Mouse (Mus musculus) cerebellum, adult 9-11 months (tissue): Measurements from ENCODE around the gene Scube1.

Experiments
- DNase-seq: peaks from one replicate; pipeline ENCODE4 v3.0.0; 2022

Scube1 gene

DNA sequence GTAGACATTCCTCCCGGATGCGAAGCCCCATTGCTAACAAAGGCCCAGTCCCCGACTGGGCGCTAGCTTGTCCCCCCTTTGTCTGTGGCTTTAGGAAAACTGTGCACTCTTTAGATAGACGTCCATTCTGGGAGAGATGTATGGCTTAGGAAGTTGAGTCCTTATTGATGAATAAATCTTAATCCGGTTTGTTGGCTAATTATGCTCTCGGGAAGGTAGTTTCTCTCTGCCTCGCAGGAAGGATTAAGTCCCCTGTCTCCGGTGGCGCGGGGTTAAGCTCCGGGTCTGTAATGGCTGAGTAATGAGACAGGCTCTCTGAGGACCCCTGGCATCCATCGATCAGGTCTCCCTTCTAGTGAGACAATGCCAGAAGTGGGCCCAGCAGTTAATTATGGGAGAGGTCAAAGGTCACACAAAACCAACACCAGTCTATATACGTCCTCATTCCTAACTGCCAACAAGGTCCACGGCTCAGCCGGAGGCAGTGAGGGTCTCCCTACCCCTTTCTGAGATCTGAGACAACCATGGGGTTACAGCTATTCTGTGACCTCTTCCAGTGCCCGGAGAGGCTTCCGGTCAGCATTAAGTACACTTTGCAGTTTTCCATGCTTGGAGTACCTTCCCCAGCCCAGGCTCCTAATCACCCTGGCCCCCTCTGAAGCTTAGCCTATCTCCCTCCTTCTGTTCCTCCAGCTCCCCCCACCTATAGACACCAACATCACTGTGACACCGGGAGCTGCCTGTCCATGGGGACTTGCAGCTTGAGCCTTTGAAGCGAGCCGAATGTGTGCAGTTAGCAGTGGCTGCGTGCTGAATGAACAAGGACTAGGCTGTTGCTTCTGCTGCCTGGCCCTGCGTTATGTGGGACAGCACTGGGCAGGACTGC, 14.7 kb downstream of the Scube1 start:
- DNase-seq = no peak

DNA sequence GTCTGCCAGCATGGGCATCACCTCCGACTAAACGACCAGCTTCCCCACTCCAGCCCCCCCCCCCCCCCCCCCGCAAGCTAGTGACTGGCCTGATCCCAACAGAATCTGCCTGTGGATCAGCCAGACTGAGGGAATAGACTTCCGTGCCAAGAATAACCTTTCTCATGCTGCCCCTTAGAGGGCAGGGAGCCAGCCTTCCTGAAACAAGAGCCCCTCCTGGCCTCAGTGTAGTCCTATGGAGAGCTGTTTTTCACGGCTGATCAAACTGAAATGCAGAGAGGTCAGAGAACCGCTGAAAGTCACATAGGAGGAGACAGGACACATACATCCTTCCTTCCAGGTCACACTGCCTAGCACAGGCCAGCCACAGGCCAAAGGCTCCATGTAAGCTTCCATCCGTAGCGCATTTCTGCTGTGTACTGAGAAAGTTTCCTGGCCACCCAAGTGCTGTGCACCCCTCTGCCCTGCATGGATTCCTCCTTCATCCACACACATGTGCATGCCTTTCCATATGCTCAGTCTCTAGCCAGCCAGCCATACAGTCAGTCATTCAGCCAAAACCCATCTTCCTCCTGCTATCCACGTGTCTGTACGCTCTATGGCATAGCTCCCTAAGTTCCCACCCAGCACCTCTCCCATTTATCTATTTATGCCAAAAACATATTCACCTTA, 18.2 kb downstream of the Scube1 start:
- no peak for DNase-seq

DNA sequence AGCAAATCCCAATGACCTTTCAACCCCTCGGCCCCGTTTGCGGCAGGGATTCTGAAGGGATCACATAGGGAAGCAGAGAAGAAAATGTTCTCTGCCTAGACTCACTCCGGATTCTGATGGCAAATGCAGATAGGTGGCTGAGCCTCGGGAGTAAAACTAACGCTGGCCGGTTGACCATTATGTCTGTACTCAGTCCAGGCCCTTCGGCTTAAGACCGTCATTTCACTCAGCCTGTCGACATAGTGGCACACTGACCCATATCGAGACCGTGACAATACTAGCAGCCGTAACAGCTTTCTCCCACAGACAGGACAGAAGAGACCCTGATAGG, 24.3 kb downstream of the Scube1 start:
- no peak for DNase-seq

DNA sequence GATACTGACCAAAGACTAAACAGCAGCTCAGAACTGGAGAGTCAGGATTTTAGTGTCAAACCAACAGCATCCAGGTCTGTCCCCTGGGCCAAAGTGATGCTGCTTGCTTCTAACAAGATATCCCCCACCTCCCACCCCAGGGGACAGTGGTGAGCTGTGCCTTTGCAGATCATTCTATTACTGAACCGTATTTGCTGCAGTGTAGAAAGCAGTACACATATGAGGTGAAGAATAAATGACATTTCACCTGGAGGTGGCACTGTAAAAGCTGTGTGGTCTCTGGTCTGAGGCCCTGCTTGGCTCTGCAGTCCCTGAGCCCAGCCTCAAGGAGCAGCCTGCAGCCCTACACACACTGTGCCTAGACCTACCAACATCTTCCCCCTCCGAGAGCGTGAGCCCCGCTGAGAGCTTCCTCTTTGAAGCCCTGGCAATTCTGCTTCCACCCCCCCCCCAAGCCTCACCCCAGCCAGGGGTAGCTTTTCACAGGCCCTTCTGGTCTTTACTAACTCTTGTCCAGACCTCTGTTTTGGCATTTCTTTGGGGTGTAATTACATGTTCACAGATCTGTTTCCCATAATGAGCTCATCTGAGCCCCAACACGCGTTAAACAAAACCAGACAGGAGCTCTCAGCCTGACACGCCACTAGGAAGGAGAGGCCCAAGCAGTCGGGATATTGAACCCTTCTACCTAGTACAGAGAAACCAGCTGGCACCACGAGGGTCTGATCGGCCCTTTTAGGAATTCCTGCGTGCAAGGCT, 24.8 kb downstream of the Scube1 start:
- no peak for DNase-seq

DNA sequence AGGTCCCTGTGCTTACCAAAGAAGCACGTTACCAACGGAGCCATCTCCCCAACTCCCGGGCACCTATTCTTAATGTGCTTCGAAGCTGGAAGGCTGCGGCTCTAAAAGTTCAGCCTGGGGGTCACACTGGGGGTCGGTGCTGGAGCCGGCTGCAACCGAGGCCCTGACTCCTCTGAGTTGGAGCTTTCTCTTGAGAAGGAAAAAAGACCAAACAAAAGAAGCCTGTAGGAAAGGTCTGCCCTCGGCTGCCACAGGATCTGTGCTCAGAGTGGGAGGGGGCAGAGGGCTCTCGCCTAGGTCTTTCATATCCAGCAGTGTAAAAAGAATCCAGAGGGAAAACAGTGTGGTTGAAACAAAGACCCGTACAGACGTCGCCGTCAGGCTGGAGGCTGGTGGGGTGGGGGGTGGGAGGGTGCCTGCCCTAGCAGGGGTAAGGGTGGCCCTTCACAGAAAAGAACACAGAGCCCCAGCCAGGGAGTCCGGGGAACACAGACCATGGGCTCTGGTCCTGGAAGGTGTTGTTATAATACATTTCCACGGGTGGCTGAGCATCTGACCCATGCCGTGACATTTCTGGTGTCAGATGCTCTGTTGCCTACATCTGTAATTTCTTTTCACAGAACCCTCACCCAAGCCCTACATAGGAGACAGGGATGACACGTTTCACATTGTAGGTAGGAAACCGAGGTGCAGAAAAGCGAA, 25.5 kb downstream of the Scube1 start:
- DNase-seq = no peak

DNA sequence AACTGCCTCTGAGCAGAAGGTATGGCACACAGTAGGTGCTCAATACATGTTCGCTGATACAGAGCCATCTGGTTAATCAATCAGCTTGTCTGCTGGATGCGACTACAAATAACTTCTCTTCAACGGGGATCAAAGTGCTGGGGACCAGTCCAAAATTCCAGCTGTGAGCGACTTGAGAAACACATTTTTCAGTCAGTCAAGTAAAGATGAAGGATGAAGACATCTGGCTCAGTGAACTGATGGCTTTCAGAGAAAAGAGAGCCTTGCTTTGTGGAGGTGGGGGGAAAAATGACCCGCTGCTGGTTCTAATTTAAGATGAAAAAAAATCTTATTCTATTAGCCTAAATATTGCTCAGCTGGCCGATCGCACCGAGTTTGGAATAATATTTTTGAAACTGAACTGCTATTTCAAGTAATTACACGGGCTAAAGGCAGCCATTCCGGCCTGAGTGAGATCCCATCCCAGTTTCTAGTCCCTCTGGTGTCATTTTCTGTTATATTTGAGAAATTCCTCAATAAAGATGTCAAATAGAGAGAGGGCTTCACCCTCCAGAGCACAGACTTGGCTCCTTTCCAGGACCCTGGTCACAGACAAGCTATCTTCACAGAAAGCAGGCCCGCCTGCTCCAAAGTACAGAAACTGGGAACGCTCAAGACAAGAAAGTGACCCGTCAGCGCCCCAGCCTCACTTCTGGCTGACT, 28.0 kb downstream of the Scube1 start:
- no peak for DNase-seq

DNA sequence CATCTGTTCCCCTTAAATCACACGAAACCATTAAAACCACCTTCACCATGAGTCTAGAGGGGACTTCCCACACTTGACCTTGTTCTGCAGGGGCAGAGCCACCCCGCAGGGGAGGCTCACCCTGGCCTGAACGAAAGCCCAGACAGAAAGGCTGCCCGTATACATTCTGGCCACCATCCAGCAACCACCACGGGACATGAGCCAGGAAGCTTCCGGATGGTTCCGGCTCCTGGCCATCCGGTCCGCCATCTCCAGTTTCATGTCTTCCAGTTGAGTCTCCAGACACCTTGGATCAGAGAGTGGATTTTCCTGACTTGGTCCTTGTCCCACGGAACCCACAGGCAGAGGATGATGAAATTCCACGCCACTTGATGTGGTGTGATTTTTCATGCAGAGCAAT, 29.7 kb downstream of the Scube1 start:
- no peak for DNase-seq

DNA sequence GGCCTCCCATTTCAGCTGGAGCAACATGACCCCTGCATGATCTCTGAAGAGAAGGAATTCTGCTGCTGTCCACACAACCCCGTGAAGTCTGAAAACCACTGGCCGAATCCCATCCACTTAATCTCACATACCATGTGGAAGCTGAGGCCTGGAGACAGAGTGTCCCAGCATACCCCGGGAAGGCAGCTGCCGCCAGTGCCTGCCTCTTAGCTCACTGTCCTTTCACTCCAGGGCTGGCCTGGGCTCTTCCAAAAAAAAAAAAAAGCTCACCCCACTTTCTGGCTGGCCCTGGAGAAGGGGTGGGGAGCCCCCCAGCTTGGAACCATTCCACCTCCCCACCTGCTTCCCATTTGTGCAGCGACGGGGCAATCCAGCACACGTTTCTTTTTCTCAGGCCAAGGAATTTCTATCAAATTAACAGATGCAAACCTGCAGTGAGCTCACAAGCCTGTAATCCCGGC, 32.9 kb downstream of the Scube1 start:
- no peak for DNase-seq

DNA sequence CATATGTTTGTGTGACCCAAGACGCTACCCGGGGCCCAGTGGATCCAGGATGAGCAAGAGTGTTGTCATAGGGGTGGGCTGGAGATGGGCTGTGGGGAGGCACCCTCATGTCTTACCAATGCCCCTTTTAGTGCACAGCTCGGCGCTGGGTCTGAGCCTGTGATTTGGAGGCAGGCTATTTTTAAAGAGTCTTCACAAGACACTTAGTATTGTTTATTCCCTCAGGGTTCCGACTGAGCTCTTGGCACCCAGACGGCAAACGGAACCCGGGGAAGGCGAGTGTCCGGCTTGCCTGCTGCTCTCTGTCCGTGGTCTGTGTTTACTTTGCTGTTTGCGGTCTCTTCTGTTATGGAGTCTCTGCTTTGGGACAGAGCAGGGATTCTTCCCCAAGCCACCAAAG, 34.9 kb downstream of the Scube1 start:
- no peak for DNase-seq

DNA sequence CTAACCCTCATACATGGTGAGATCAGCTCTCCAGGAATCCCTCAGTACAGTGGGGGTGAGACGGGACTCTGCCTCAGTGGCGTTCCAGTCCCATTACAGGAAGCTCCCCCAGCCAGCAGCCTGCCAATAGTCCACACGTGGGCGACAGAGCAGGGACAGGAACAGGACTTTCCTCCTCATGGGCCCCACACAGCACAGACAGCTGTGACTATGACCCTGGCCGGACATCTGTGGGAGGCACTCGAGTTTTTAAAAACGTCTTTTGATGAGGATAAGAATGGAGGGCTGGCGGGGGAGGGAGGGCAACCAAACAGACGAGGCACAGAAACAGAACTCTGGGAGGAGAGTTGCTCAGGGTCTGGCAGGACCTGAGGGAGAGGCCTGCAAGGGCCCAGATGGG, 38.2 kb downstream of the Scube1 start:
- DNase-seq = no peak

DNA sequence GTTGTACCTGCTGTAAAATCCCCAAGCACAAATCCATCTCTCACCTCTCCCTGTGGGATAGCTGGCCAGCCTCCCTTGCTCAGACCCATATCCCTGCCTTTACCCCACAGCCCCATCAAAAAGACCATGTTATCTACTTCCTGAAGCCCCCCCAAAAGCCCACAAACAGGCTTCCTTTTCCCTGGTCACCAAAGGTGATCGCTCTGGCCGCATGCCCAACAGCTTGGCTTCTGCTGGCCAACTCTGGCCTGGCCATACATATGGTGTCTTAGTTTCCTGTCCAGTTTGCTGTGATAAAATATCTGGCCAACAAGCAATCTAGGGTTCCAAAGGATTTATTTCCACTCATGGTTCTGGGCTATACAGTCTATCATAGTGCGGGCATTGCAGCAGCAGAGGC, 38.9 kb downstream of the Scube1 start:
- no peak for DNase-seq

DNA sequence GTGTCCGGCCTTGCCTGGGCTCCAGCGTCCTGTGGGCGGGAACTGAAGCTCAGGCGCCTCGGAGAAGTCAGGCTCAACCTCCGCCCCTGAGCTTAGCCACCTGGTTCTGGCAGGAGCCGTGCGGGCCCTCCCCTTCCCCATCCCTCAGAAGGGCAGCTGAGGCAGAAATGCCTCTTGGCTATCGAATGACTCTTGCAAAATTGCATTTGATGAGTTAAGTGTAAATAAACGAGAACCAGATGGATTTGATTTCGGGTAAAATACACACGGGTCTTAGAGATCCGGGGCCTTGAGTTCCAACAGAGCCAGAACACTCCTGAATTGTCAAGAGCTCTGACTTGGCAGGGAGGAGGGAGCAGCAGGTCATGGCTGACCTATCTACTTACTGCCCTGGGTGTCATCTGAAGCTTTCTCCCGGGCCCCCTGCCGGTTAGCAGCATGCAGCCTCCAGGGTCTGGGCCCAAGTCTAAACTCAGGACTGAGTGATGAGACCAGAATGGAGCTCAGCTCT, 41.7 kb downstream of the Scube1 start:
- no peak for DNase-seq

DNA sequence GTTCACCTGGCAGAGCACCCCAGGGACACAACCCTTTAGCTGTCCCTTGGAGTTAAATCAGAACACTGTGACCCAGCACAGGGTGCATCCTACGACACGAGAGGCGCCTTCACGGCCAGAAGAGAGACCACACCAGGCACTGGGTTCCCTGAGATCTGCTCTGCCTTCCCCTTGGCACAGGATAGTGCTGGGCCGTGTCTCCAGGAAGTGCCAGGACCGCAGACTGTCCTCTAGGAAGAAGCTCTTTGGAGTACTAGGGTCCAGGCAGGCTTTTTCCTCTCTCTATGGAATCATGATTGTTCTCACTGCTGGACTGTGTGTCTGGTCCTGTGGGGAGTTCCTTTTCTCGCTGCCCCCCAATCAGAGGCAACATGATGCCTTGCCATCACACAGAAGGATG, 44.5 kb downstream of the Scube1 start:
- no peak for DNase-seq

DNA sequence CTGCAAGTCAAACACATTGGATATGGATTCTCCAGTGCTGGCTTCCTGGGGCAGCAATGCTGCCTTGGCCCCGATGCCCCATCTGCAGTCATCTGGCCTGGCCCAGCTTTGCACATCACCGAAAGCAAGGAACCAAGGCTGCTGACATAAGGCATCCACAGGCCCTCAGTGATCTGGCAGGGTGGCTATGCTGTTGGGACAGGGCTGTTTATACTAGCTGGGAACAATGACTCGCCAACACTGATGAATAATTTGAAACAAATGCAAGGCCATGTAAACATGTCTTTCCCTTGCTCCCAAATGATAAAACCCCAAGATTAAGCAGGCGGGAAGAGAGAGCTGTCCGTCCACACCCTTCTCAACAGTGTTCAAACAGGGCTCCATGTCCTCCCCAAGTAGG, 45.1 kb downstream of the Scube1 start:
- DNase-seq = no peak

DNA sequence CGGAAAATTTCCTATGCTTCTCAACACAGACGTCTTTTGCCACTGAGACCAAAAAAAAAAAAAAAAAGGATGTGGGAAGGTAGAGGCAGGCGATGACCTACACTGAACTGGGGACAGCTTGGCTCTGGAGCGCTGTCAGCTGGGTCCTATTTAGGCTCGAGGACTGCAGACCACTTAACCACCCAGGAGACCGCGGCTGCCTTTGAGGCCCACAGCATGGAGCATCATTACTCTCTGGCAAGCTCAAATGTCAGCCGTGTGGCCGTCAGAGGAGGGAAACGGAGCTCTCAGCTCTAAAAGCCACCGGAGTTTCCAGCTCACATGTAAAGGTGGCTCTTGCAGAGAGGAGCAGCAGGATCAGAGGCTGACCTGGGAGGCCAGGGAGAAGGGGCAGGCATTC, 46.2 kb downstream of the Scube1 start:
- no peak for DNase-seq

DNA sequence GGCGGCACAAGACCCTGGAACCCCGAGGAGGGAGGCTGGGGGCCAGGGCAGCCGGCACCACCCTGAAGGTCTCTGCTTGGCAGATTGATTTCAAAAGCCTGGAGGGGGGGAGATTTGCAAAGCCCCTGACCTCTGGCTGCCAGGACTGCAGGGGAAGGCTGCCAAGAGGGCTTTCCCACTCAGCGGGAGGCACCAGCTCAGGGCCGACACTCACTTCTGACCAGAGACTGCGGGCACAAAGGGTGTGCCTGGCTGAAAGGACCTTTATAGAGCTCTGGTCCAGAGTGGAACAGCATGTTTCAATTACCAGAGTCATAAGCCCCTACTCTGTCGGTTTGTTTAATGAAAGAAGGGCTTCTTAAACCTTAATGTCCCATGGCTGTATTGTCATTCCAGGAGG, 46.7 kb downstream of the Scube1 start:
- no peak for DNase-seq

DNA sequence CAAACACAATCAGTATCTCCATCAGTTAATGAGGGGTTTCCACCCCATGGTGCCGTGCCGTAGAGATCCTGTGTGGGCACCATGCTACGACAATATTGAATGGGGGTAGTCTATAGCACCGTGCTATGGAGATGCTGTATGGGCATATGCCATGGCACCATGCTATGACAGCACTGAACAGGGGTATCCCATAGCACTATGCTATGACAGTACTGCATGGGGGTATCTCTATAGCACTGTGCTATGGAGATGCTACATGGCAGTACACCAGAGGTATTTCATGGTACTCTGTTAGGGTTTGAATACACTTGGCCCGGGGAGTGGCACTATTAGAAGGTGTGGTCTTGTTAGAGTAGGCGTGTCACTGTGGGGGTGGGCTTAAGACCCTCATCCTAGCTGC, 47.7 kb downstream of the Scube1 start:
- DNase-seq = no peak

DNA sequence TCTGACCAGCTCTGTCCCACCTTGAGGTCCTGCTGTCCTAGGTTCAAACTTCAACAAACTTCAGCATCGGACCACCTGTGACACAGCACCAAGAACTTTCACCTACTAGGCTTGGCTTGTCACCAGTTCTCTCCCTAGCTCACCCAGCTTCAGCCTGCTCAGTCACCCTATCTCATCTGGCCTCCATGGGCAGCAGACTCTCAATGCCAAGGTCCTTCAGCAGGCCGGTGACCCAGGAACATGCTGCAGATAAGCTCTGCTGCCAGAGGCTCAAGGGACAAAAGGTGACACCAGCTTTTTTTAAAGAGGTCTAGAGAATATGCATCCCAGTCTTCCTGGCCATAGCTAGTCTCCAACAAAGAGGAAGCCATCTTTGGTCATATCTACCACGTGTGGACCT, 48.5 kb downstream of the Scube1 start:
- DNase-seq = no peak

DNA sequence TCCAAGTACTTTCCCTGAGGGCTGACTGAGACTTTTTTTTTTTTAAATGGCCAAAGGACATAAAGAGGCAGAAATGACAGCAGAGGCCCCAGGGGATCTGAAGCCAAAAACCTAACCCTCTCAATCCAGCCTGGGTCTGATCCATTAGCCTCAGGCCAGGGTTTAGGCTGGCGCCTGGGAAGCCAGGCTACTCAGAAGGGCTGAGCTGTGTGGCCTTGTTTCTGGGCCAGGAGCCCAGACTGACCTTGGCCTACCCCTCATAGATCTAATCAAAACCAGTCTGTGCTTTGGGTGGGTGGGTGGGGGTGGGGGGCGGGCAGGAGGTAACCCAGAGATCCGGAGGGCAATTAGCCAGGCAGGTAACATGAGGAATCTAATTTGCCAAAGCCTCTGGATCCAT, 51.2 kb downstream of the Scube1 start:
- no peak for DNase-seq

DNA sequence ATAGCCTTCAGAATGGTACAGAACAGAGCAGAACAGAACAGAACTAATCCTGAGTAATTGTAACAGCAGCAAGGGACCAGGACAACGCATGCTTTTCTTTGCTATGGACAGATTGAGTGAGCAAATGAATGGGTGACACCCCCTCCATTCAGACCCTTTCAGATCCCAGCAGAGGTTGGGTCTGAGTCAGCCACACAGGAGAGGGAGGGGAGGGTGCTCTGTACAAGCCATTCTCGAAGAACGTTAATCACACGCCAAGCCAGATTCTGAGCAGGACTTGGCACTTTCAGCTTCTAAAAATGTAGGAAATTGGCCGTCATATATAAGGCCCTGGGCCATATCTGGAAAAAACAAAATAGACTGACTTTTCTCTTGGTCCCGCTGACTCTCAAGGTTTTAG, 57.3 kb downstream of the Scube1 start:
- DNase-seq = no peak

DNA sequence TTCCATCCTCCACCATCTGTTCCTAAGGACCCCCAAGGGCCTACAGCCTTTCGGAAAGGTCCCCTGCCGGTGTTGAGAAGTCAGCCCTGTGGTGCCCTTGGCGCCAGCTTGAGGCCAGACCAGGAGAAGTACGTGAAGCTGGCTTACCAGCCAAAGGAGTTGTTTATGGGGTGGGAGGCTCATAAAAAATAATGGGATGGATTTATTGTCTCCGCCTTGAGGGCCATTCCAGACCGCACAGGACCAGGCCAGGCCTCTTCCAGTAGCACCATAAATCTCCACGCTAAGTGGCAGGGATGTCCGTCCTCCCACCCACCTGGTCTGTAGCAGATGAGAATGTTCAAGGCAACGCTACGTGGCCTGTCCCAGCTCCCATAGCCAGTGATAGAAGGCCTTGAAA, 58.4 kb downstream of the Scube1 start:
- no peak for DNase-seq

DNA sequence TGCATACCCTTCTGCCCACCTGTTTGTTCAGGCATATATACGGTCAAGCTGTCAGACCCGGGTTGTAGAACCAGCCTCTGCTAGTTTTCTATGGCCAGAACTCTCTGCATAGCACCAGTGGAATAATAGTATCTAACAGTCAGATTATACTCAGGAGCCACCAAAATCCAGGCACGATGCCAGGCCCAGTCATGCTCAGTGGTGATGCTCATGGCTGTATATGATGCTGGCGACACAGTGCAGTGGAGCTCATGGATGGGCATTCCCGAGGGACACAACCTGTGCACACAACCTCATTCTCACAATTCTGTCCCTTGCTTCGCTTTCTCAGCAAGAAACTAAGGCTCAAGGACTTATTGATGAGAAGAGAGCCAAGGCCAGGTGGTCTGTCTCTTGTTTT, 58.8 kb downstream of the Scube1 start:
- DNase-seq = no peak
